Mouse (Mus musculus) kidney, adult 2 months (tissue): ENCODE measurements around the gene Dusp8.

ENCODE experiments used
- CTCF ChIP-seq: fragments of 200-500 bp; conservative IDR thresholded peaks from 2 replicates; pipeline ENCODE4 v1.5.1; 2011; ENCODE audit warnings: low read depth, mild to moderate bottlenecking, control low read depth, low read length, moderate library complexity, mixed read lengths; ENCODE audit not compliant: insufficient read depth, insufficient read length
- POLR2A ChIP-seq: fragments of 200-500 bp; IDR thresholded peaks from one replicate; pipeline ENCODE4 v1.6.1; 2011; ENCODE audit warnings: low read depth, low read length, control low read depth

DNA sequence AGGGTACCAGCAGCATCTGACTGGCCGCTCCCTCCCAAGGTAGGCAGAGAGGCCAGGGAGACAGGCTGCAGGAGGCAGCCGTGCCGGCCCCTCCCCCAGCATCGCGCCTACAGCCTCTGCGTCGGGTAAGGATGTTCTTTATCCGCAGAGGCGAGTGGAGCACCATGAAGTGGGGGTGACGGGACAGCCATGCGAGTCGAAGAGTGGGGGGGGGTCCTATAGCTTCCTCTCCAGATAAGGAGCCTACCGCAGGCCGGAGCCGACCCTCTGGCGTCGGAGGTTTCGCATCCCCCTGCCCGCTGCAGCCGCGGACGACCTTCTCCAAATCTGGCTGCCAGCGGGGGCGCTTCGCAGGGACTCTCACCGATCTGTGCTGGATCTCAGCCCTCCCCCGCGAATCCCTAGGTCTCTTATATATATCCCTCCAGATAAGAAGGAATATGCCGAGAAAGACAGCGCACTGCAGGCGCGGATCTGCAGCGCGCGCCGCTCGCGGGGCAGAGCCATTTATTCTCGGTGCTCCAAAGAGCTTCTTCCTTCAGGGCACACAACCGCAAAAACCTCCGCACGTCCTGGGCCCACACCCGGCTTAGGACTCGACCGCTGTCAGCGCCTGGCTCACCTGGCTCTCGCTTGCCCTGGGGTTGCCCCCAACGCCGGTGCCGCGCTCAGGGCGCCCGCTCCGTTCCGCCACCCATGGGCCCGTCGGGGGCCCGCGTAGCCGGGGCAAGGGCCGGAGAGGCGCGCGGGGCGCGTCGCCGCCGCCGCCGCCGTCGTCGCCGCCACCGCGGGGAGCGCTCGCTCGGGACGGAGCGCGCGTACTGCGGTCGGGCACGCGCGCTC, 1.1 kb downstream of the Dusp8 start:
- TF ChIP-seq POLR2A (no peak), CTCF (no peak)
